Mouse (Mus musculus) kidney, postnatal 0 days (tissue): ENCODE results near the gene Ccdc69. TPM values are rescaled to one million over a fixed set of nuclear protein-coding genes. Genes with fewer than 3 reads are reported as not detected.
A peak's percentile ranks its signal among the peaks of the same experiment; 100 is the strongest.

Source experiments
- ATAC-seq: fragments of 200-750 bp; cut with Nextera tagmentation; replicated peaks from 2 replicates; pipeline ENCODE4 v1.8.0; 2017; ENCODE audit warnings: low read depth, moderate number of reproducible peaks, moderate TSS enrichment, moderate library complexity; ENCODE audit not compliant: low FRiP score
- DNase-seq: peaks from one replicate; pipeline ENCODE4 v3.0.0-alpha.2; 2016; ENCODE audit warnings: low spot score
- H3K27ac ChIP-seq: fragments of 300-500 bp; sonication (generic); 2 replicates; pipeline ENCODE4 v1.5.1; 2014; ENCODE audit warnings: mild to moderate bottlenecking
- H3K27me3 ChIP-seq: fragments of 300-500 bp; sonication (generic); 2 replicates; pipeline ENCODE4 v1.6.1; 2014; ENCODE audit warnings: low read length, mixed read lengths; ENCODE audit not compliant: insufficient read depth
- H3K36me3 ChIP-seq: fragments of 300-500 bp; sonication (generic); 2 replicates; pipeline ENCODE4 v1.6.1; 2014; ENCODE audit warnings: low read length, mixed read lengths; ENCODE audit not compliant: insufficient read depth
- H3K4me1 ChIP-seq: fragments of 300-500 bp; sonication (generic); replicated peaks from 2 replicates; pipeline ENCODE4 v1.6.1; 2014; ENCODE audit warnings: antibody characterized with exemption, low read length, mixed read lengths; ENCODE audit not compliant: insufficient read depth
- H3K4me2 ChIP-seq: fragments of 300-500 bp; sonication (generic); 2 replicates; pipeline ENCODE4 v1.6.1; 2014; ENCODE audit warnings: mild to moderate bottlenecking, low read length, moderate library complexity, mixed read lengths
- H3K4me3 ChIP-seq: fragments of 300-500 bp; sonication (generic); replicated peaks from 2 replicates; pipeline ENCODE4 v1.5.1; 2014; ENCODE audit warnings: low read depth, low read length
- H3K9ac ChIP-seq: fragments of 300-500 bp; sonication (generic); 2 replicates; pipeline ENCODE4 v1.6.1; 2014; ENCODE audit warnings: low read depth, low read length
- H3K9me3 ChIP-seq: fragments of 300-500 bp; sonication (generic); replicated peaks from 2 replicates; pipeline ENCODE4 v1.6.1; 2016; ENCODE audit warnings: low read length, inconsistent platforms, mixed read lengths
- CTCF ChIP-seq: IDR thresholded peaks from 2 replicates; pipeline ENCODE4 v1.5.1; 2016; ENCODE audit warnings: antibody characterized with exemption, low read depth, mild to moderate bottlenecking, moderate library complexity
- WGBS: fragments of 180-500 bp; shearing (Covaris S2); extraction: QIAGEN DNeasy Blood & Tissue Kit; methylation state at CpG from one replicate; pipeline ENCODE4 v1.1.7; 2014; 5-methylcytosine and 5-hydroxymethylcytosine counted together
- polyA plus RNA-seq: library from polyadenylated mRNA; unstranded; fragments of >200 nt; fragmentation: Nextera tagmentation; extraction: Ambion mirVana; gene quantifications from 2 replicates; pipeline ENCODE4 v1.2.1, GENCODE M21; 2015

The Ccdc69 gene
- polyA plus RNA-seq, 1 experiment from 2014 or later: 2.5 TPM

GRCm38 (mm10) chr11:55106636-55107035, 28.7 kb upstream of the Ccdc69 start:
- Histone ChIP-seq H3K9ac (no peak overlapping the region), H3K27ac (no peak overlapping the region), H3K9me3 (no peaks in the 10 kb centered on the region), H3K27me3 (no peaks in the 10 kb centered on the region), H3K4me1 (0 out of 2 replicates have a peak, but pooled peaks cover 8% of the 10 kb centered on the region), H3K36me3 (0 out of 2 replicates have a peak, but pooled peaks cover 4% of the 10 kb centered on the region), H3K4me2 (no peak overlapping the region), H3K4me3 (no peak overlapping the region)
- 76% methylated on average over 1 of the region's 1 CpGs for WGBS
- DNase-seq: no peak
- TF ChIP-seq CTCF: no peak
- ATAC-seq: no peak

DNA sequence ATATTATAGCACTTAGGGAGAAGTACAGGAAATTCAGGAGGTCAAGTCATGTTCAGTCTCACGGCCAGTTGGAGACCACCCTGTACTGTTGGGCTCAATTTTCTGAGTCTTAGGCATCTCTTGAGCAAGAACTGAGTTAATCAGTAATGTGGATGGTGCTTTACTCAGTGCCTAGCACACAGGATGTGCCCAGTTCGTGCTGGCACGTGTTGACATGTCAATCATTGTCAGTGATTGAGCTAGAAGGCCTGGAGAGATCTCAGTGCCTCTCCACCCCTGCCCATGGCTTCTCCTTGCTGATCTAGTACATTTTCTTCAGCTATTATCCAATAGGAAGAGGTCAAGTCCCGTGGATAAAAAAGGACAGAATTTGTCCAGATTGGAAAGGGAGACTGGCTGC, 27.5 kb upstream of the Ccdc69 start:
- Histone ChIP-seq H3K36me3 (0 out of 2 replicates have a peak, but pooled peaks cover 4% of the 10 kb centered on the region), H3K4me3 (no peak overlapping the region), H3K9me3 (no peaks in the 10 kb centered on the region), H3K9ac (no peak overlapping the region), H3K4me1 (0 out of 2 replicates have a peak, but pooled peaks cover 2% of the 10 kb centered on the region), H3K27ac (no peak overlapping the region), H3K27me3 (no peaks in the 10 kb centered on the region), H3K4me2 (no peak overlapping the region)
- TF ChIP-seq CTCF: no peak
- WGBS: 65% methylated on average over 4 of the region's 4 CpGs
- no peak for DNase-seq
- ATAC-seq: peak; percentile 60

DNA sequence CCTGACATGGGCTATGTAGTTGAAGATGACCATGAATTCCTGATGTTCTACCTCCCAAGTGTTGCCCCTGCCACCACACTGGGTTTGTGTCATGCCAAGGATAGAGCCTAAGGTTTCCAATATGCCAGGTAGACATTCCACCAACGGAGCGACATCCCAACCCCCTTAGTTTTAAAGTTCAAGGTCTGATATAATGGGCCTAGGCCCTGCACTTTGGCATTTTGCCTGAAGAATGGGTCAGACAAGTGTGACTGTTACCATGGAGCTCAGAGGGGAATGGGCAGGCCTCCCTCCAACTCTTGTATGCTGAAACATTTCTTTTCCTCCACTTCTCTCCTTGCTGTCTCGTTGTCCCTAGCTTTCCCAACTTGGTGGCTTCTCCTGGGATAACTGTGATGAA, 25.3 kb upstream of the Ccdc69 start:
- H3K9me3 ChIP-seq: no peaks in the 10 kb centered on the region

DNA sequence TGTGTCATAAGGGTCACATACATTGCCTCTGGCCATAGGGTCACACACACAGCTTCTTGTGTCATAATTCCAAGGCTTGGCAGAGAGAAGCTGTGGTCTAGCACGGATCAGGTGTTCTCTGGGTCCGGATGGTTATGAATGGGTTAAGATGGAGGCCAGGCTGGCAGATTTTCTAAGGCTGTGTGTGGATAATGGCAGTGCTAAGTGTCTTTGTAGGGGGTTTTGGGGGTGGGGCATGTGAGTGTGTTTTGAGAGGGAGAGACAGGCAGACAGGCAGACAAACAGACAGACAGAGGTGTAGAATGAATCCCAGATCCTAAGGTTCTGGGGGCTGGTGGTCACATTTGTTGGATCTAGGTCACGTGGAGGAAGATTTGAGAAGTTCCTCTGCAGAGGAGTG, 24.1 kb upstream of the Ccdc69 start:
- H3K27ac ChIP-seq: no peak overlapping the region
- no peaks in the 10 kb centered on the region for H3K27me3 ChIP-seq
- H3K4me1 ChIP-seq: peaks cover 5% of the 10 kb centered on the region; the same call in 1 of the 2 replicates
- 0 out of 2 replicates have a peak, but pooled peaks cover 4% of the 10 kb centered on the region for H3K36me3 ChIP-seq
- no peaks in the 10 kb centered on the region for H3K9me3 ChIP-seq
- no peak overlapping the region for H3K4me2 ChIP-seq
- H3K9ac ChIP-seq: no peak overlapping the region
- no peak for TF ChIP-seq CTCF
- H3K4me3 ChIP-seq: no peak overlapping the region
- WGBS: 86% methylated on average over 3 of the region's 3 CpGs
- ATAC-seq (no peak), DNase-seq (no peak)

More for the DNA sequence above, 25.3 kb upstream of the Ccdc69 start:
- ATAC-seq: peak; percentile 70; the same call in 1 of the 2 replicates
- TF ChIP-seq CTCF: no peak
- H3K4me3 ChIP-seq: no peak overlapping the region
- no peak overlapping the region for H3K9ac ChIP-seq
- peaks cover 4% of the 10 kb centered on the region; the same call in 1 of the 2 replicates for H3K4me1 ChIP-seq
- no peaks in the 10 kb centered on the region for H3K27me3 ChIP-seq
- no peak for DNase-seq
- H3K4me2 ChIP-seq: no peak overlapping the region
- H3K36me3 ChIP-seq: 0 out of 2 replicates have a peak, but pooled peaks cover 4% of the 10 kb centered on the region
- no peak overlapping the region for H3K27ac ChIP-seq
- 70% methylated on average over 3 of the region's 3 CpGs for WGBS

DNA sequence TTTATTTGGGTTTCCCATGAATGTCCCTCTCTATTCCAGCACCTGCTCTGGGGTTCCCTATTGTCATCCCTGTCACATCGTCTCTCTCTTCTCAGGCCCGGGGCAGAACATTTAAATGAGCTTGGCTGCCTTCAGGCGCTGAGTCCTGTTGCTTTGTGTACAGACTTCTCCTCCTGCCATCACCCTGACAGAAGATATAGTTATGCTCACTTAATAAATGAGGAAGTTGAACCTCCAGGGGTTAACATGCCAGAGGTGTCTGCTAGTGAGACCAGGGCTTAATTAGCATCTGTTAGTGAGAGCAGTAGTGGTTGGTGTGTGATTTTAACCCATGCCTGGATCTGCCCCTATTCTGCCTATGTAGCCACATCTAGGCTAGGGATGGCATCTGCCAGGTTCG, 21.9 kb upstream of the Ccdc69 start:
- no peak for ATAC-seq
- Histone ChIP-seq H3K9me3 (no peaks in the 10 kb centered on the region), H3K9ac (no peak overlapping the region), H3K36me3 (no peaks in the 10 kb centered on the region), H3K27ac (no peak overlapping the region), H3K4me1 (peaks cover 10% of the 10 kb centered on the region; the same call in 1 of the 2 replicates), H3K4me3 (no peak overlapping the region), H3K4me2 (no peak overlapping the region), H3K27me3 (no peaks in the 10 kb centered on the region)
- 61% methylated on average over 4 of the region's 4 CpGs for WGBS
- TF ChIP-seq CTCF: no peak
- no peak for DNase-seq

GRCm38 (mm10) chr11:55099019-55099771, 21.3 kb upstream of the Ccdc69 start:
- Histone ChIP-seq H3K4me1 (peaks cover 10% of the 10 kb centered on the region; the same call in 1 of the 2 replicates), H3K27ac (no peak overlapping the region), H3K9me3 (no peaks in the 10 kb centered on the region), H3K27me3 (no peaks in the 10 kb centered on the region), H3K4me3 (no peak overlapping the region), H3K9ac (no peak overlapping the region), H3K36me3 (no peaks in the 10 kb centered on the region), H3K4me2 (peak overlapping the region; percentile 67; the same call in 1 of the 2 replicates)
- 91% methylated on average over 8 of the region's 8 CpGs for WGBS
- no peak for DNase-seq
- no peak for ATAC-seq
- TF ChIP-seq CTCF: no peak
